Mouse (Mus musculus) cerebellum, postnatal 10 days (tissue): ENCODE measurements at regions not wholly inside any gene's neighbourhood (a gene's known extent, or its start where the extent isn't known, plus 50 kb on each side); places are given as distances from the start of the nearest gene placed in this dataset.

ENCODE experiments used
- DNase-seq, 2 experiments: peaks; one replicate each; pipeline ENCODE4 v3.0.0; 2021; ENCODE audit warnings: mixed read lengths in 2 of 2

DNA sequence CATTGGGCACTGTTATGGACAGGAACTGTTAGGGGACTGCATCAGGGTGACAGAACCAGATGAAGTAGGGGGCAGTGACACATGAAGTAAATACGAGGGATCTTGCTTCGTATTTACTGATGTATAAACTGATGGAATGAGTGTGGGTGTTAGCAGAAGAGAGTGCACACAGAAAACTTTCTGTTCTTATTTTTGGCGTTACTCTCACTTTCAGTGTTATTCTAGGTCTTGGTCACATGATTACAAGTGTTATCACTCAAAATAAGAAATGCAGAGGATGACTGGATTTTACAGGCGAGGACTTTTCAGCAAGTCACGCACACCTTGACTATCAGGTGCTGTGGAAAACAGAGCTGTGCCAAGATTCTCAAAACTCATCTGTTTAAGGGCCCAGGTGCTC, 185.6 kb upstream of the Arhgap24 start:
- no peak for DNase-seq

DNA sequence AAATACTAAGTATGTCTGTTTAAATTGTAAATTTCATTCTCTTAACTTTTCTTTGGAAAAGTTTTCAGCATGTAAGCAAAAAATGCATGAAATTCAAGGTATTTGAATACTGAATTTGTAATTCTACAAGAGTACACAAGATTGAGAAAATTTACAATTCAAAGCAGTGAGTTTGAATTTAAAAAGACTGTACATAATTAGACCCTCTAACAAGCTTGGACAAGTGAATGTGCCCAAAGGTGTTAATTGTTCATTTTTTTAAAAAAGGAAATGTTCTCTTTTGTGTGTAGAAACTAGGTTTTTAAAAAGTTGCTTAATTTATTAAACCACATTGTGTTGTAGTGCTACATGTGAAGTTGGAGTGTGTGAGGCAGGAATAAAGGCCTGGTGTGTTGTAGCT, 174.9 kb upstream of the Arhgap24 start:
- DNase-seq: no peak

DNA sequence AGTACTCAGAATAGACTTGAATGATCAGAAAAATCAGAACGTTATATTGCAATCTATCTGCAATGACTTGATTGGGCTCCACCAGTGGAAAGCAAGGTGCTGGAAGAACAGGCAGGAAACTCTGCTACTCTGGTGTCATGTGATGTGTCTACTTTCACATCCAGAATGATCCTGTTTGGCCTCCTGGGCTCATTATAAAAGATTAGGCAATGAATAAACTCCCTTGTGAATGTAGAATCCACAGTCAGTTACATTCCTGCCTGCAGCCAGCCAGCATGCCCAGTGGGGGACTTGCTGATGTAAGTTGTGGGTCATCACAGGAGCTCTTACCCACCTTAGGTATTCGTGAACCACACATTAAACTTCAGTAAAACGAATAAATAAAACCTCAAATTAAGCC, 174.5 kb upstream of the Arhgap24 start:
- DNase-seq: no peak

DNA sequence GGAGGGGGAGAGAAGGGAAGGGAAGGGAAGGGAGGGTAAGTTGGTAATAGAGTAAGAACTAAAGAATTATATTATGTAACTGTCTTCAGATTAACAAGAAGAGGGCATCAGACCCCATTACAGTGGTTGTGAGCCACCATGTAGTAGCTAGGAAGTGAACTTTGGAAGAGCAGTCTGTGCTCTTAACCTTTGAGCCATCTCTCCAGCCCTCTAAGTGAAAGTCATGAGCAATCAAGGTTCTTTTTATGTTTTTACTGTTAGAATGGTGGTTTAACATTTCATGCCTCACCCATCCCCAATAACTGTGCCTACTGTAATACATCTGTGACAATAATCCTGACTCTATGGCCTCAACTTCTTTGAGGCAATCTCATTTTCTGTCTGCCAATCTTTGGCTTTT, 169.6 kb upstream of the Arhgap24 start:
- DNase-seq: no peak

DNA sequence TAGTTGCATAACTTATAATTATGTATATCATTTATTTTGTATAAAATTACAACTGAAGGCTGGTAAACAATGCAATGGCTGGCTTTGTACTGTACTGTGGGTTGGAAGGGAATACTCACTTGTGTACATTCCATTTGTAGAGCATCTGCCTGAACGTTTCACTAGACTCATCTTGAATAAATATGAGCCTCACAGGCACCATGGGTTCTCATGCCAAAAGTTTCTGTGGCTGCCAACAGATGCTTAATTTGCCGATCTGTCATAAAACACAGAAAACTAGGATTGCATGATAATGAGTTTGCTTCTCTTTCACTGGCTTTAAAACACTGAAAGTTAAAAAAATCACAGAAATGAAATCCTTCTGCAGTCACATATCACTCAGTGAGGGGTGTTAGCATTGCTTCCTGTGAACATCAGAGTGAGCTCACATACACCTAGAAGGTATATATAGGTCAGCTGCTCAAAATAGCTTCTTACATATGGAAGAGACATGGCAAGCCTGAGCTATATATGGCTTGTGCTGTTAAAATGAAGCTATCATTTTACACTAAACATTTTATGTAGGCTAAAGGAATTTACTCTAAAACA, 152.9 kb upstream of the Arhgap24 start:
- DNase-seq: peak; percentile 22 to 26

DNA sequence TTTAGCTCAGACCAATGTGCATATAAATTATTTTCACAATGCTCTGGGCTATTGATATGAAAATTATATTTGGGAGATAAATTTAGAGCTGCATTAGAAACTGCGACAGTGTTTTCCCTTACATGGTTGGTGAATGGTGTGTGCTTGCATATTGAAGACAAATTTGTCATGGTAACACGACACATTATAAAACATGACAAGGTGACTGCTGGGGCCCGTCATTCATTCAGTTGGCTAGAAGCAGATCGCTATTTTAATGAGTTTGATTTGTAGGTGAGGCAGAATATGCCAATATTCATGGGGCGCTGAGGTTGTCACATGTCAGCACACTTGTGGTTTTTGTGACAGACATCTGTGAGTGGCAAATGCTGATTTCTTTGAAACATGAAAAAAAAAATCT, 147.3 kb upstream of the Arhgap24 start:
- no peak for DNase-seq

DNA sequence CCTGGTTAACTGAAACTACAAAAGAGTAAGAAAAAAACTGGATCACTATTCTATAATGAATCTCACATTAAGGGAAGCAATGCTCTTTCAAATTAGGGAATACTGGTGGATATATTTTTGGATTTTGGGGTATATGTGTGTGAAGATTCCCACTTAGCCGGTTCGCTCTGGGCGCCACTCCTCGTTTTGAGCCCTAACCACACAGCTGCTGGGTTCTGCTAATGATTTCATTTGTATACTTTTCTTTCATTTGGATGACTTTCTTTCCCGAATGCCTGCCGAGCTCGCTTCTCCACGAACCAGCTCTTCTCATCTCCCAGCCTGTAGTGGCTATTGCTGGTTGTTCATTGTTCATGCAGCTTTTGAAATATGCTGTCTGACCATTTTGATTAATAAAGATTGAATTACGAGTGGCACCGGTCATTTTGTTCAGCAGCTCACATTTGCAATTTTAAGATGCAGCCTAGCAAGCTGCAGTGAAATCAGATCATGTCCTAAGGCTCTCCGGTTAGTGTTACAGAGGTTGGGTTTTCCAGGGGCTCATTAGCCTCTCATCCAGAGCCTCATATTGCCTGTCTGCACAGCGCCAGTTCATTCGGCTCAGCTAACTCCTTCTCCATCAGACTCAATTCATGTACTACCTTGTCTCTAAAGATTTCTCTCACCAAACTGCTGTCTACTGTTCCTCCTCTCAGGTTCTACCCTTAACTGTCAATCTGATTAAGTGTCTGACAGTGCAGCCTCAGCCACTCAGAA, 146.6 kb upstream of the Arhgap24 start:
- DNase-seq: no peak

DNA sequence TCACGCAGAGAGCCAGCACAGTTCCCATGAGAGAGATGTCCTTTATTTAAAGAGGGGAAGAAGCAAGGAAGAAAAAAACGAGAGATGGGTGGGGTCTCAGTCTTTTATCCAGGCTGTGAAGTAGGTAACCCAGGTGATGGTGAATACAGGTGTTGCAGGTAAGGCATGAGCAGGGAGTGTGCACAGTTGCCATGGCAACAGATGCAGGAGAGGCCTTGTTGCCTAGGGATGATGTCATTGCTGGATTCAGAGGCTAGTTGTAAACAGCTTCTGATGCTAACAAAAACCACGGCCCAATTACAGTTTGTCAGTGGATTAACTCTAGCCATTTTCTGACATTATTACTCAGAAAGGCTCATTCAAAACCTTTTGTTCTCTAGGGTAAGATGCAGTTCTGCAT, 114.7 kb upstream of the Arhgap24 start:
- DNase-seq: no peak

DNA sequence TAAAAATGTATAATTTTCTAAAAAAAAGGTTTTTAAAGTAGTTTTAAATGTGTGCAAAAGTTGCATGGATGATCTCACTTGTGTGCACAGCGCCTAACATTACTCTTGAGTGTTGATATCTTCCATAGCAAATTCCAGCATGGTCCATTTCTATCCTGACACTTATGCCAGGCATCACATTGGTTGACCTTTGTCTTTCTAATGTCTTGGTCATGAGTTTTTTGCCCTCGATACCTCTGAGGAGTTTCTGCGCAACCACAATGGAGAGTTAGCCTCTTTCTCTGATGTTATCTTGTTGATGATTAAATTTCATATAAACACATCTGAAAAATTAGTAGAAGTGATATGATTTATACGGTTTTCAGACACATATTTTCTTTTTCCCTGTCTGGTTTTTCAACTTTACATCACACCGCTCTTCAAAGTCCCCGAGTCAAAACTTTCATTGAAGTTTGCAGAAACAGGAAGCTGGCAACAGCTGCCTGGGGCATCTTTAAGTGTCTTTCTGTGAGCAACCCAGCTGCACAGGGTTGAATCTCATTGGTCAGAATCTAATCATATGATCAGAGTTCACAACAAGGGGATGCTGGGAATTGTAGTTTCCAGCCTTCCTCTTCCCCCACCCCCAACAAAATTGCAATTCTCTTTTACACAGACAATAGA, 107.8 kb upstream of the Arhgap24 start:
- peak; percentile 21 to 45 for DNase-seq

DNA sequence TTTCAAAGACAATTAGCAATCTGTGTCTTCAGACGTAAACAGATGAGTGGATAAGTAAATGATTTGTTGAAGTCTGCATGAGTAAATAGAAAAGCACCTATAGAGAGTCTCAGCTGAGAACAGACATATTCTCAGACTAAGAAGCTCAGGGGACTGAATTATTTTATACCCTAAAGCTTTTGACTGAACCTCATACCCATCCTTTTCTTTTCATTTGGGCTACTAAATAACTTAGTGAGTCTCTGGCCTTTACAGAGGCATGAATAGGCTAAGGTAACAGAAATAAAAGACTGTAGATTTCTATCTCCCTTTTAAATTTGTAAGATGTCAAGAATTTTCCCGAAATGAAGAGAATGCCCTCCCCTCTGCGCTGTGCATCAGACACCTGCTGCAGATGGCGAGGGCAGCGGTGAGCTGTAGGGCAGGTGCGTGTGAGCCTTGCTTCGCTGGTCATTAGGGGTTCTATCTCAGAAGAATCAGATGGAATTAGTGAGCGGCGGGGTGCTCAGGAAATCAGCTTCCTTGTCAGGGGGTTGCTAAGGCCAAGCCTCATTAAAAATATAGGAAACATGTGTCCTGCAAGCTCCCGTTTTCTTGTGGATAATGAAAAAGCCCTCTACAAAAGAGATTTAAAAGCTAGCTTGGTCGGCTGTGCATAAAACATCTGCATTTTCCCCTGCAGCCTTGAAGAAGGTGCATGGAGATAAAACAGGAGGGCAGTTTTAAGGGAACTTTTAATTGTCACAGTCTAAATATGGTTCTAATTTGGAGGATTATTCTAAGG, 107.0 kb upstream of the Arhgap24 start:
- DNase-seq: no peak

DNA sequence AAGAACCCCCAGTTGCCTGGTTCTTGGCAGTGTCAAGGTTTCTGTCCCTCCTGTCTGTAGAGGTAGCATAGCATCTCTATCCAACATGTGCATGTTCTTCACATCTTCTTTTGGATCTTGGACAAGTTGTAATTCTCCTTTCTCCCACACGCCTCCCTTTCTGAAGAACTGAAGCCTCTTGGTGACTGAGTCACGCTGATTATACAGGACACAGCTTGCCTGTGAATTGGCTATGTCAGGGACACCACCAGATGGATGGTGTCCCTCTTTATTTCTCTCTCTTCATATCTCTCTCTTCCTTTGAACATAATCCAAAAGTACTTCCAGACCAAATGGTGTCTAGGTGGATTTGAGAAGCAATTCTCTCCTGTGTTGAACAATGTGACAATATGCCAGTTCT, 105.9 kb upstream of the Arhgap24 start:
- DNase-seq: no peak

DNA sequence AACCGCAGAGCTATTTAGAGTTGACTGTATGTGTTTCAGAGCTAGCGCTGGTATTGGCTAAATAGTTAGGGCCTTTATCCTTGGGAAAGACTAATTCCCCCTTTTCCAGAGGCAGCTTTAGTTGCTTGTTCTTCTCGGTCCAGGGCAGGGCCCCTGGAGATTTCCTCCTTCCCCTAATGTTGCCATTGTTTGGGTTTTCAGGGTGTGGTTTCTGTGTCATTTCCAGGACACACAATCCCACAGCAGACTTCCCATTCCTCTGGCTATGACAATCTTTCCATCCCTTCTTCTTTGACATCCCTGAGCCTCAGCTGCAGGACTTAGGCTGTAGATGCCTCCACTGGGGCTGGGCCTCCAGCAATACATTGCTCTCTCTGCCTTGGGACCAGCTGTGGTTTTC, 87.2 kb upstream of the Arhgap24 start:
- DNase-seq: no peak

DNA sequence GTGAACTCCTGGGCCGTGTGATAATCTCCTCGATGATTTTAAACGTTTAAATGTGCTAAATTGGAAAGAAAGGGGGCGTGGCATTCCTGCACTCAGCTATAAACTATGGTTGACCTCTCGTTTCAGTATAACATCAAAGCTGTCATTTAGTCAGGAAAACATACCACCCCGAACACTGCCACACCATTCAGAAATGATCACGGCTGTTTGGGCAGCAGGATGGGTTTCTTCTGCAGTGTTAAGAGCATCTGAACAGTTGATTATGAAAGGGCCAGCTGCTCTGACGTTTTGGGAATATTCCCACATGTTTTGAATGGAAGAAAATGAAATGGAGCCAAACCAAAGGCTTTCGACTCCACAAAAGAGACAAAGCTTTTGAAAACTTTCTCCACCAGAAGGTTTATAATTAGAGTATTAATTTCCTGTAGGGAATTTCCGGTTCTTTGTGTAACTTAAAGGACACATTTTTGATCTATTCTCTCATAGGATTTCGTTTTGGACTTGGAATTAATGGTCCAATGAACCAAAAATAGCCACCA, 85.5 kb upstream of the Arhgap24 start:
- DNase-seq: no peak

DNA sequence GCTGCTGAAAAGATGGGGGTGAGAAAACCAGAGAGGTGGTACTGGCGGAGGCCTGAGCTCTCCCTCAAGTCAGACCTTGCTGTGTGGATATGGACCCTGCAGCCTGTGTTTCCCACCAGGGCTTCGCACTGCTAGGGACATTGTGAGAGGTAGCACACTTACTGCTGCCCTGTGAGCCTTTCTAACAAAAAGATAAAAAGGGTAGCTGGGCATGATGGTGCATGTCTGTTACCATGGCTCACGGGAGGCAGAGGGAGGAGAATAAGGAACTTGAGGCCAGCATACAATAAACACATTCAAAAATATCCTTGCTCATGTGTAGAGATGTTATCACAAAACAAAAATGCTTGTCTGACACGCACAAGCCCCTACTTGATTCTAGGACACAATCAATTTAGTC, 82.2 kb upstream of the Arhgap24 start:
- DNase-seq: no peak

DNA sequence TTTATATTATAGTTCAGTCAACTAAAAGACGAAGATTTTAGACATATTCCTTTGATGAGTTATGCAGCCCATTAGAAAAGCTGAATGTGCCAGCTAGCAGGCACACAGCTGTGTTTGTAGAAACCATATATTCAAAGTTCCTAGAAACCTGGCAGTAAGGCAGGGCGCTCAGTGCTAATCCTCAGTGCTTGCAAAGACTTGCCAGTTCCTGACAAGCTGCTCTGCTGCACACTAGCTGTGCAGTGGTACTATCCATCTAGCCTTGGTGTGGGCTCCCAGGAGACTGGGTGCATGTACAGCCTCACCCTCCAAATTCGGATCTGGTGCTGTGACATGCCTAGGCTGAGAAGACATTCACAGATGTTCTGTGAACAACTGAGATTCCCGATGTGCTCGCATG, 63.5 kb upstream of the Arhgap24 start:
- no peak for DNase-seq

DNA sequence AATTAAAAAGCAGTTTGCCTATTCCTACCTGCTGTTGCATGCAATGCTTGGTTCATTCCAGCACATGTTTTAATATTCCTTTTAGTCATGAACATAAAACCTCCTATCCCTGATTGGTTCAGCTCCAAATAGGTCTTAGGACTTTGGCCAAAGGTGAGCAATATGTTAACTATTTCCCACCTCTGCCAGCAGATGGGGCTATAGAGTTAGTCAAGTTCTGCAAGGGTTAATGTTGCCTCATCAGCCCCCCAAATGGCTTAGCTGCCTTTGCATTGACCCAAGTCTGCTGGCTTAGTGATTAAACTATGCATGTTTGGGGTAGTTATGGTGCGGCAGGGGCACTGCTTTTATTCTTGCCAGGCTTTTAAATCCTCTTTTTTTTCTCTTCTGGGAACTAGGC, 62.1 kb upstream of the Arhgap24 start:
- DNase-seq: peak; percentile 44 to 64

DNA sequence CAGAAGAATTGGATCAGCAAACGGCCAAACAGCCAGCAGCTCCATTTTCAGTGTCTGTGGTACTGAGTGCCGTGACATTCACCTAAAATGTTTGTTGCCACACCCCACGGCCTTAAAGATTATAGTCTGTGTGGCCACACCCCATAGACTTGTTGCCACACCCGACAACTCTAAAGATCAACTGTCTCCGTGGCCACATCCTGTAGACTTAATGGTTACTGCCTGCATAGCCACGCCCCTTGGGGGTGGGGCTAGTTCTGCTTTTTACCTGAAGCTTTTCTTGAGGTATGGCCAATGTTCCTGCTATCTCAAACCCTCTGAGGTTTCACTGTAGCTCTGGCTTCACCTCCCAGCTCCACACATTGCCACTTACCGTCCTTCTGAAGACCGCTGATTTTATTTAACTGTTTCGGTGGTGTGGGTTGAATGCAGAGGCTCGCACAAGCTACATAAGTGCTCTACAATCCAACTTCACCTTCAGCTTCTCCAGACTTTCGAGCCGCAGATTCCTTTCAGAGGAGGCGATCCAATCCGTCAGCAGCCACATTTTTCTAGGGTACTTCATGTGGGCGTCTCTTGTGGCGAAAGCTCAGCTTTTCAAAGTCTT, 56.5 kb upstream of the Arhgap24 start:
- DNase-seq: no peak

DNA sequence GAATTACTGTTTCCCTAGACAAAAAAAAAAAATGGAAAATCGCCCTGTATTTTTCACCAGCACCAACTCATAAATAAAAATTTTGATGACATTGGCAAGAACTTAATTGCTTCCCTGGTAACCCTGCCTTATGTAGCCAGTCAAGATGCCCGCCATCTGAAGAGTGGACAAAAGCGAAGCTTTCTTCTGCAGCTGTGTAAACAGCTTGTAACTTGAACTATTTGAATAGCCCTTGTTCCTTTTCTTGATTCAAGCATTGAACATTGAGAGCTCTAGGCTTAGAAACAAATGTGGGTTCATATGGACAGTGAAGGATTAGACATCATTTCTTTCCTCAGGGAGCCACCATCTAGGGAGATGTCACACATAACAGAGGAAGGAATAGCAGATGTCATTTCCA, 52.9 kb upstream of the Arhgap24 start:
- no peak for DNase-seq
